20 mouse cellular contexts compared by ENCODE assay signal in the genomic region with DNA sequence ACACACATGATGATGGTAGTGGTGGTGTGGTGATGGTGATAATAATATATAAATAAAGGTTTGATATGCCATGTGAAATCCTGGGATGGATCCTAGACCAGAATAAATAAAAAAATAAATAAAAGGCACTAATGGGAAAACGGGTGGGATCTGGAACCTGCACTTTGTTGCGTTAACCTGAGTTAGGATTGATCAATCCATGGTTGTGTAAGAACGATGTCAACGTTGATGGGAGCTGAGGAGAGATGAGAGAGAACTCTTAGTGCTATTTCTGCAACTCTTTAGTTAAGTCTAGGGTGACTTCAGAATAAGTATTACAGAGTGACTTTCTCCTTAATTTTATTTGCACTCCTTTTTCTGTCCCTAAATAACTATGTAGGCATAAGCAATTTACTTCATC. TPM values are rescaled to one million over a fixed set of nuclear protein-coding genes. Genes with fewer than 3 reads are reported as not detected.
"Had no signal": no experiment of that assay in that cellular context is flagged by ENCODE, and none has a peak within 500 bp of the region (broad histone marks: within the 10 kb centered on the region; RNA-seq: fewer than 3 reads in every experiment).

No protein-coding gene starts in this region.

- H3K36me3 ChIP-seq: midbrain, embryonic 10.5 days; midbrain, embryonic 13.5 days; neural tube, embryonic 13.5 days had no signal

- H3K9ac ChIP-seq: liver, embryonic 14.5 days; lung, embryonic 14.5 days; midbrain, embryonic 13.5 days; neural tube, embryonic 13.5 days; neural tube, embryonic 15.5 days had no signal

- H3K4me3 ChIP-seq: midbrain, embryonic 10.5 days; midbrain, embryonic 13.5 days; myocyte; neural tube, embryonic 13.5 days; neural tube, embryonic 15.5 days had no signal

- H3K27ac ChIP-seq: liver, embryonic 14.5 days; midbrain, embryonic 10.5 days; midbrain, embryonic 13.5 days; neural tube, embryonic 13.5 days; neural tube, embryonic 15.5 days had no signal

- DNase-seq: lung, adult 18-20 months; lung, embryonic 14.5 days; lung, postnatal 10 days; lung, postnatal 4 days; retina, postnatal 1 day; right cerebral cortex, adult 18-20 months; right cerebral cortex, postnatal 25 days; right cerebral cortex, postnatal 4 days; spleen, adult 18-20 months; thymus, adult 18-20 months; thymus, postnatal 14 days; thymus, postnatal 36 days had no signal

- H3K9me3 ChIP-seq: midbrain, embryonic 10.5 days had no signal

- H3K27me3 ChIP-seq: neural tube, embryonic 15.5 days had no signal

- ATAC-seq: midbrain, embryonic 13.5 days; midbrain, embryonic 16.5 days had no signal

- H3K4me2 ChIP-seq: lung, embryonic 14.5 days; midbrain, embryonic 13.5 days; neural tube, embryonic 13.5 days; neural tube, embryonic 15.5 days had no signal

RNA-seq across cellular contexts. Expression of gene Ripply3, which starts 27.0 kb away (rescaled TPM):
- total RNA-seq: megakaryocyte, adult 5-6 weeks had no signal
